Mouse (Mus musculus) heart, postnatal 25 days (tissue): ENCODE results near the gene Gtf3c2. TPM values are rescaled to one million over a fixed set of nuclear protein-coding genes. Genes with fewer than 3 reads are reported as not detected.

ENCODE experiments used
- DNase-seq: peaks from one replicate; pipeline ENCODE4 v3.0.0; 2022; ENCODE audit warnings: low spot score
- intact Hi-C: fragments of 180-260 bp; cut with DNase I; formaldehyde crosslinking; loops from one replicate; pipeline ENCODE4 v1.15.1; 2025
- total RNA-seq, 2 experiments: library from RNA; stranded (reverse); gene quantifications; 2 replicates each; pipeline ENCODE4 v1.2.3; 2021

The Gtf3c2 gene
- total RNA-seq, 2 experiments from 2014 or later = 32.0 to 35.8 TPM

DNA sequence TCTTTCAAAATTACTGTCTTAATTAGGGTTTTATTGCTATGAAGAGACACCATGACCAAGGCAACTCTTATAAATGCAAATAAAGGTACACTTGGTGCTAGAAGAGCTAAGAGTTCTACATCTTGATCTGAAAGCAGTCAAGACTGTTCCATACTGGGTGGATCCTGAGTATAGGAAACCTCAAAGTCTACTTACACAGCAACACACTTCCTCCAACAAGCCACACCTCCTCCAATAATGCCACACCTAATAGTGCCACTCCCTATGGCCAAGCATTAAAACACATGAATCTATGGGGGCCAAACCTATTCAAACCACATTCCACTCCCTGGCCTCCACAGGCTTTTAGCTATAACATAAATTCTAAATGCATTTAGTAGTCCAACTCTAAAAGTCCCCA, 17.5 kb downstream of the Gtf3c2 start:
- intact Hi-C loops = no loop called here
- no peak for DNase-seq

DNA sequence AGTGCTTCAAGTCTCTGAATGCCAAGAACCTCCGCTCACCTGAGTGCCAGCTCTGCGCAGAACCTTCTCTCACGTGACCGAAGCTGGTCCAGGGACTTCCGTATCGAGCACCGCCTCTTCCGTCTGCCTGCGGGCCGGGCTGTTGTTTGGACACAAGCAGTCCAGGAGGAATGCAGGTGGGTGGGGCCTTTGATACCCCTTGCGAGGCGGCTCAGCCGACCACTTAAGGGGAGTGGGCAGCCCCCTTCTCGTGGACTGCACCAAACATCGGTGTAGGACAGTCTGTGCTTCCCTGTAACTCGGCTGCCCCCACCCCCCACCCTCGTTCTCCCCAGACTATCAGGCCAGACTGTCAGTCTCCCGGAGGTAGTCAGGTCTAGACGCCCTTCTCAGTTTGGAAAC, 25.8 kb downstream of the Gtf3c2 start, which contains the start of gene Mpv17:
Gene Mpv17, minus strand, starts transcription at position 100 of the 402 bp plus-strand sequence.
- DNase-seq = peak; percentile 74
- intact Hi-C loops = no loop called here

DNA sequence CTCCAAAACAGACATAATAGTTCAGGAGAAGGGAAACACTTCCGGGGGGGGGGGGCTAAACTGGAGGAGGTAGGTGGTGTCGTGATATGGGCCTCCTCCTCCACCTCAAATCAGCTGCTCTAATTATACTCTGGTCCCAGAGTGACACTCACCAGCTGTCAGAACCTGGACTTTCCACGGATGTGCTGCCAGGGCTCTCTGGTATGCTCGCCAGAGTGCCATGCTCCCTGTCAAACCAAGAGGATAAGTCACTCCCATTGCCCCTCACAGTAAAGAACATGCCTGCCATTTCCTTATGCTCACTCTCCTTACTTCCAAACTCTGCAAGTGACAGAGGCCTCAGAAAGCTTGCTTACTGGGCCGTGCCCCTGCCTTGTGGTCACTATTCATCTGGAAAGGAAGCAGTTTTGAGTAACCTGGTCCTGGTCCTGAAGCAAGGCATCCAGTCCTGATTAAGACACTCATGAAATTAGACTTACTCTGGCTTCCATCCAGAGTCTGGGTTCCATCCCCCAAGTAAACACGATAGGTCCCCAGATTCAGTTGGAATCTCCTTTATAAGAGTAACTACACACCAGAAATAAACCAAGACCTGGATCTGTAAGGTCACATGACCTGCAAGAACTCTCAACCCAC, 26.3 kb downstream of the Gtf3c2 start:
- intact Hi-C loops = no loop called here
- no peak for DNase-seq

DNA sequence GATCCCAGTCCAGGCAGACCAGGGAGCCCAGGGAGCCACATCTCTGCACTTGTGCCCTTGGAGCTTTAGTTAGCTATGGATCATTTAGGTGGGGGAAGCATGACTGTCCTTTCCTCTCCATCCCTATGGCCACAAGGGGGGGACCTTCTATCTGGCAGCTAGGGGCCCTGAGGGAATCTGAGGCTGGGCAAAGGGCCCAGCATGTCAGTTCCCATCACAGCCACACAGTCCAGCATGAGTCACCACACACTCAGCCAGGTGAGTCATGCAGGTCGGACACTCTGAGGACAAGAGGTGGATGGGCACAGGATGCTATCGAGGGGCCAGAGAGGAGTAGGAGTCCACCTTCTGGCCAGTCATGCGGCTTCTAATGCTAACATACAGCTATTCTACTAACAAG, 28.2 kb downstream of the Gtf3c2 start:
- intact Hi-C loops = no loop called here
- peak; percentile 16 for DNase-seq

DNA sequence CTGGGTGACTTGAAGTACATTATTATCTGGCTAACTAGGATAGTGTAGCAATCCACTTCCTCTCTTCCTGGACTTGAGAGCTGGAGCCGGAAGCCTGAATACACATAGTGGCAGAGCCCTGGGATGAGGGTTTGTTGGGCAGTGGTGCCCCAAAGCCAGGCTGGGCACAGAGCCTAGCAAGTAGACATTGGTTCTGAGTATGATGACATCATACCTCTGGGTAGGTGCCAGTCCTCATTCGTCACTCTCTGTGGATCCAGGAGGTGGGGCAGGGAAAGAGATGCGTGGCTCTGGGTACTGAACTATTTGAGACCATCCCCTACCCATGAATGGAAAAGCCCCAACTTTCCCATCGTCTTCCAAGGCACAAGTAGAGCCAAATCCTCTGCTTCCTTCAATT, 30.2 kb downstream of the Gtf3c2 start:
- intact Hi-C loops = no loop called here
- no peak for DNase-seq

DNA sequence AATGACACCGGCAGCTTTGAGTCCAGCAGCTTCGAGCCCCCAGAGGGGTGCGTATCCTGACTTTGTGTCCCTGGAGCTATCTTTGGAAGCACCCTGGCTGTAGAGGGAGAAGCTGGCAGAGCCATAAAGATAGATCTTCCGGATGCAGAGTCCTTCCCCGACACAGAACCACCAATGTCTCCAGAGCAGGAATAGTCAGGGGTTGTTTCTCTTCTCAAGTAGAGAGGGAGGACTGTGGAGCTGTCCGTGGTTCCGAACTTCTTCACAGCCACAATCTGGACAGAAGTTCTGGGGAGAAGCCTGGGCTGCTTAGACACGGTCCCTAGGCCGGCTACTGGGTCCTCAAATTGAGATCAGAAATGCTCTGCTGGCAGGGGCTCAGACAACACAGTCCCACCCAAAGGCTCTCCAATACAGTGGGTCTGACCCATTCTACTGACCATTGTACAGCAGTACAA, 40.9 kb downstream of the Gtf3c2 start:
- intact Hi-C loops = no loop called here
- no peak for DNase-seq

DNA sequence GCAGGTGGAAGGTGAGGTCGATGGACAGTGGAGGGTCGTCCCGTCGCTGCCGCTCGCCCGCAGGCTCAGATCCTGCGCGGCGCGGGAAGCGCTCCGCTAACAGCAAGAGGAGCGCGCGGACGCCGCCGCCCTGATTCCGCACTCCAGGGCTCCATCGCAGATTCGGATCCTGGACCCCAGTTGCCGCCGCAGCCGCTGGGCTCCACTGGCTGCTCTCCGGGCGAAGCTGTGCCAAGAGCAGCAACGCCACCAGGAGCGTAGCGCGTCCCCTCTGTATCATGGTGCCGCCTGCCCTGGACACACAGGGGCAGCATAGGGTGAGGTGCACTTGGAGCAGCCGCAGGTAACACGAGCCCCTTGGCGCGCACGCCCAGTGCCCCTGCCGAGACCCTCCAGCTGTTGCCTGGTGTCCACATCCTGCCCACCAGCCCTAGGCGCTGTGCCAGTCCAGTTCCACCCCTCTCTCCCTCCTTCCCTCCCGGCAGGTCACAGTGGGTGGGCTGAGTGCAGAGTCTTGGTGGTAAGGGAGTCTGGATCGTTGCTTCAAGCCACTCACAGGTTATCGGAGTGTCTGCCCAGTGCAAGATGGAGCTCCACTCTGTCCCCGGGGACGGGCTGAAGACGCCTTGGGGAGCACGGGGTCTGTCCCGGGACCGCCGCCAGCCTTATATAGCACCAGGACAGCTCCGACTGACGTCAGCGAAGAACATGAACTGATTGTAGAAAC, 41.5 kb downstream of the Gtf3c2 start, which contains the start of gene Ucn:
Gene Ucn, minus strand, starts transcription at position 589 of the 727 bp plus-strand sequence.
- DNase-seq = no peak
- intact Hi-C loops = no loop called here

DNA sequence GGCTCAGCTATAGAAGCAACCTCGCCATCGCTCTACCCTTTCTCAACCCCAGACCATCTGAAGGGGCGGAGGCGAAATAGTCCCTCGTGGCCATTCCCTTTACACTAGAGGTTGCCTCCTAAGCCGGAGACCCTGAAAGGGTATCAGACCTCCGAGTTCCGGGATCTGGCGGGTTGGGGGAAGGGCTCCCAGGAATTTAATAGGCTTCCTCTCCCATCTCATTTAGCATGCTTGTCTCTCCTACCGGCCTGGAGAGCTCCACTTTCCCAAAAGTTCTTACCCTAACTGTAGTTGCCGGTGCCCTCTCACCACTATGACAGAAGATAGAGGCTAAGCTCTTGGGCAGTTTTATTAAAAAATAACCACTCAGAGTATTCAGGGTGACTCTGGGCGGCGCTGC, 42.3 kb downstream of the Gtf3c2 start:
- DNase-seq = no peak
- intact Hi-C loops = no loop called here

DNA sequence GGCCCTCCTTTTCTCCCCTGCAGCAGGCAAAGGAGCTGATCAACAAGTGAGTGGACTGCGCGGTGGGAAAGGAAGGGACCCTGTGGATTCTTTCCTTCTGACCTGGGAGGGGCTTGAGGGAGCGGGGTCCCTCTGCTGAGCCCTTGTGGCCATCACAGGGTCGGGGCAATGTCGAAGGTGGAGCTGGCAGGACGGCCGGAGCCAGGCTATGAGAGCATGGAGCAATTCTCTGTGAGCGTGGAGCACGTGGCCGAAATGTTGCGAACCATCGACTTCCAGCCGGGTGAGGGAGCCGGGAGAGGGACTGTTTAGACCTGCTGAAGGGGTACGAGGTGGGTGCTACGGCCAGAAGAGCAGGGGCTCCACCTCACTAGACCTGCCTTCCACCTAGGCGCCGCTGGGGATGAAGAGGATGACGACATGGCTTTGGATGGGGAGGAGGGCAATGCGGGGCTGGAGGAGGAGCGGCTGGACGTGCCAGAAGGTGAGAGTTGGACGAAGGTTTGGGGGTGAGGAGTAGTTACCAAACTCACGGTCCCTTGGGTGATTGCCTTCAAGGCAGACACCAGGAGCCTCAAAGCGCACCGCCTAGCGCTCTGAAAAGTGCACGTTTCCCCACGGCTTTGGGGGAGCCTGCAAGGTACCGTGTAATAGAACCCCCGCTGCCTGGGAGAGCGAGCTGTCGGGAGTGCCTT, 43.1 kb downstream of the Gtf3c2 start:
- intact Hi-C loops = no loop called here
- DNase-seq = no peak

DNA sequence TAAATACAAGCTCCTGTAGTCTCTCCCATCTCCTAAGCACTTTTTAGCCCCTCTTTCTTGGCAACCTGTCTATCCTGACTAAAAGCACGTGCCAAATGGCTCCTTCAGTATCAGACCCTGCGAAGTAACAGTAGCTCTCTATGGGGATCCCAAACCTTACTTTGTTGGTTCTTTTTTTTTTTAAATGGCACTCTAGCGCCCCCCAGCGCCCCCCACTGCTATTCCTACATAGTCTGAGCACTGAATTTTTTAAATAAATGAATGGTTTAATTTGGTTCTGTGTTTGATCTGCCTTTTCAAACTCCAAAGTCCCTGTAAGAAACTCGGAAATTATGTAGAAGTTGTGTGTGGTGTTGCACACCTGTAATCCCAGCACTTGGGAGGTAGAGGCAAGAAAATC, 53.9 kb downstream of the Gtf3c2 start:
- DNase-seq = no peak
- intact Hi-C loops = no loop called here

DNA sequence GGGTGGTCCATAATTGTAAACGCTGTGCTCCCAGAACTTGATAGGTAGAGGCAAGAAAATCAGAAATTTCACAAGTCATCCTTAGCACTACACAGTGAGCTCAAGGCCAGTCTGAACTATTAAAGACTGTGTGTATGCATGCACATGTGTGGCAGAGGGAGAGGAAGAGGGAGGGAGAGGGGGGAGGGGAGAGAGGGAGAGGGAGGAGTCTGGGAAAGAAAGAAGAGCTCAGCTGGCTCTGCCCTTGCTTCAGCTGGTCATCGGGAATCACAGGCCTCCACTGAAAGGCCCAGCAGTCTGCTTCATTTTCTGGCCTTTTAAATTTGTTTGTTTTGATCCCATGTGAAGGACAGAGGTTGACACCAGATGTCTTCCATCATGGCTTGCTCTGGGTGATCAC, 56.5 kb downstream of the Gtf3c2 start:
- no peak for DNase-seq
- intact Hi-C loops = no loop called here

DNA sequence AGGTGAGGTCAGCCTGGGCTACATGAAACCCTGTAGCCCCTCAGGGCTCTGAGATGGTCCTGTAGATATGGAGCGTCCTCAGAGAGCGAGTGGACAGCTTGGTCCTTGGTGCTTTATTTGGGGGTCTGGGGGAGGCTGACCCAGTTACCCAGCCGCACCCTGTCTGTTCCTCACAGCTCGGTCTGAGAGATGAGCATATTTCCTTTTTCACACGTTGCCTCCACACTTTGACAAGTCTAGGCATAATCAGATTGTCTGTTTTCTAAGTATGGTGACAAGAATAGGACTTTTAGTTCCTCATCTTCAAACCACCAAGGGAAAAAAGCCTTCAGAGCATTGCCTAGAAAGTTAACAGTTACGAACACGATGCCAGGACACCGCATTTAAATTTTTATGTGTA, 58.8 kb downstream of the Gtf3c2 start:
- intact Hi-C loops = no loop called here
- no peak for DNase-seq

DNA sequence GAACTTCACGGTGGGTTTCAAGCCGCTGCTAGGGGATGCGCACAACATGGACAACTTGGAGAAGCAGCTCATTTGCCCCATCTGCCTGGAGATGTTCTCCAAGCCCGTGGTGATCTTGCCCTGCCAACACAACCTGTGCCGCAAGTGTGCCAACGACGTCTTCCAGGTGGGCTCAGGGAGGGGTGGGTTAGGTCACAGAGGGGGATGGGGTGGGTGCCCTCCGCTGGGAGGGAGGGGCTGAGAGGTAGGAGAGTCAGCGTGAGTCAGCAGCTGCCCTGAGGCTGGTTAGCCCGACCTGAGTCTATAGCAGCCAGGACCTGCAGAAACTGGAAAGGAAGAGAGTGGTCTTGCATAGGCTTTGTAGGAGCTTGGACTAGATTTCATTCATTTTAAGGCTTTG, 63.0 kb downstream of the Gtf3c2 start:
- intact Hi-C loops = no loop called here
- DNase-seq = no peak

DNA sequence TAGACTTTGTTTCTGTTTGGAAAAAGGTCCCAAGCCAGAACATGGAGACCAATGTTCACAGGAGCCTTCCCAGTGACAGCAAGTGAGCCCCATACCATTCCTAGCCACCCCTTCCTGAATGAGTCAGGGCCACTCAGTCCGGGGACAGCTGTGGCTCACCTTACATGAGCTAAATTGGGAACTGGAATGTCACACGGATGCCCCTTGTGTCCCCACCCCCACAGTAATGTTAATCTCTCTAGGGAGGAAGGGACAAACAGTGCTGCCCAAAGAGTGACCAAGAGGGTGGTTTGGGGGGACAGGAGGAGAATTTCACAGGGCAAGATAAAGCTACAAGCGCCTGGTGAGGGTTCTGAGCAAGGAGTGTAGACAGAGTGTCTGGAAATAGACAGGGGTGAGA, 63.6 kb downstream of the Gtf3c2 start, which contains the start of gene Trim54:
Gene Trim54, plus strand, starts transcription at position 359 of the 400 bp plus-strand sequence.
- DNase-seq = peak; percentile 20
- intact Hi-C loops = no loop called here

DNA sequence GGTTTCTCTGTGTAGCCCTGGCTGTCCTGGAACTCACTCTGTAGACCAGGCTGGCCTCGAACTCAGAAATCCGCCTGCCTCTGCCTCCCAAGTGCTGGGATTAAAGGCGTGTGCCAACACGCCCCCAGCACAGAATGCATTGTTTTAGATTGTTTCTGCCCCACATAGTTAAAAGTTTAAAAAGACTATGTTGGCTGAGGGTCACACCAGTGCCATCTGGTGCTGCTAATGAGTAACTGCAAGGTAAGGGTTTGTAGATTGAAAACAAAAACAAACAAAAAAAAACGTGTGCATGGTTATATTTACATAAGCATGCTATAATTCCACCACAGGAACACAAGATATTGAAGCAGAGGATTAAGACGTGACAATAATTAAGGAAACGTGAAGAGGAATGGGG, 69.2 kb downstream of the Gtf3c2 start:
- no peak for DNase-seq
- intact Hi-C loops = loop anchor here (2.0 kb wide), 1 partner anchor 56 kb away; the partner anchor contains the start of gene Cad

DNA sequence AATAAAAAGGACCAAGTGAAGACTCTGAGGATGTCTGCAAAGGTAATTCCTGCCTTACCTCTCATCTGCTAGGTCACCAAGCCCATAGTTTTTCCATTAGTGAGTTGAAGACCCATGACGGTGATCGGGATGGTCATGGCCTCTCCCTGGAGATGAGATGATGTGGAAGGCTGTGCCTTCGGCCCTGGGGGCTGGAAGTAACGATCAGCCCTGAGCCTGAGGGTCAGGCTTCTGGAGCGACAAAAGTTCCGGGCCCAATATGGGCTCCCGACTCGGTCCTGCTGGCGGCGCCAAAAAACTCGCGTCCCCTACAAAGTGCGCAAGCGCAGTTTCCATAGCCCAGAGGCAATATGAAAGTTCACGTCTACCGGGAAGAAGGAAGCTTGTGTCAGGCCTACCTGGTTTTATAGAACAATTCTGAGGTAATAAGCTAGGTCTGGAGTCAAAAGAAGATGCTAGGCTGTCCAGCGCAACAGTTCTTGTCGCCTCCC, 71.9 kb downstream of the Gtf3c2 start, which contains the start of gene Slc30a3:
Gene Slc30a3, minus strand, starts transcription at position 238 of the 491 bp plus-strand sequence.
- intact Hi-C loops = no loop called here
- no peak for DNase-seq

Other genes with a start within 250 kb of the Gtf3c2 start
- gene Cgref1, start 234.6 kb downstream of the Gtf3c2 start, total RNA-seq = under 1 TPM; 0.39 to 0.53 TPM
- gene Preb, start 219.8 kb downstream of the Gtf3c2 start, total RNA-seq = 10 to 100 TPM; 79.3 to 82.9 TPM
- gene Tcf23, start 211.5 kb downstream of the Gtf3c2 start, total RNA-seq = under 1 TPM; 0.45 to 0.75 TPM
- gene Atraid, start 131.8 kb downstream of the Gtf3c2 start, total RNA-seq = 10 to 100 TPM; 44.1 to 47.0 TPM
- gene Slc5a6, start 131.2 kb downstream of the Gtf3c2 start, total RNA-seq = 10 to 100 TPM in 1 of 2 experiments, 1 to 10 TPM in 1; 9.9 to 10.5 TPM
- 10 to 100 TPM; 14.4 to 15.5 TPM for gene Cad, start 125.4 kb downstream of the Gtf3c2 start, total RNA-seq
- gene Dnajc5g, start 73.9 kb downstream of the Gtf3c2 start, total RNA-seq = not detected
- gene Slc30a3, start 71.9 kb downstream of the Gtf3c2 start, total RNA-seq = not detected
- 100 to 1,000 TPM; 183 to 212 TPM for gene Trim54, start 63.4 kb downstream of the Gtf3c2 start, total RNA-seq
- gene Ucn, start 41.3 kb downstream of the Gtf3c2 start, total RNA-seq = not detected
- 10 to 100 TPM; 55.1 to 55.5 TPM for gene Mpv17, start 25.9 kb downstream of the Gtf3c2 start, total RNA-seq
- under 1 TPM; 0.23 to 0.28 TPM for gene Gm29609, start 233 bp downstream of the Gtf3c2 start, total RNA-seq
- gene Snx17, start 13.1 kb upstream of the Gtf3c2 start, total RNA-seq = 10 to 100 TPM; 61.3 to 62.5 TPM
- gene Eif2b4, start 13.3 kb upstream of the Gtf3c2 start, total RNA-seq = 10 to 100 TPM; 51.6 to 55.5 TPM
- gene Zfp513, start 22.2 kb upstream of the Gtf3c2 start, total RNA-seq = 1 to 10 TPM; 7.3 to 8.1 TPM
- gene Ppm1g, start 40.5 kb upstream of the Gtf3c2 start, total RNA-seq = 10 to 100 TPM; 58.5 to 61.7 TPM
- gene Nrbp1, start 60.7 kb upstream of the Gtf3c2 start, total RNA-seq = 10 to 100 TPM; 74.3 to 80.5 TPM
- gene Gm9970, start 61.1 kb upstream of the Gtf3c2 start, total RNA-seq = not detected
- gene Krtcap3, start 71.5 kb upstream of the Gtf3c2 start, total RNA-seq = 1 to 10 TPM; 1.3 to 1.7 TPM
- 10 to 100 TPM; 39.7 to 41.8 TPM for gene Ift172, start 111.0 kb upstream of the Gtf3c2 start, total RNA-seq
- 1 to 10 TPM; 3.6 to 4.1 TPM for gene Fndc4, start 115.9 kb upstream of the Gtf3c2 start, total RNA-seq
- gene Gckr, start 117.3 kb upstream of the Gtf3c2 start, total RNA-seq = not detected